Mouse (Mus musculus) liver, adult 2 months (tissue): ENCODE data around the gene Rplp2. TPM values are rescaled to one million over a fixed set of nuclear protein-coding genes. Genes with fewer than 3 reads are reported as not detected.

Source experiments
- DNase-seq: peaks from one replicate; pipeline ENCODE4 v3.0.0-alpha.2; 2011; ENCODE audit warnings: low read depth, low spot score; ENCODE audit errors: extremely low read depth
- H3K27ac ChIP-seq: fragments of 200-500 bp; replicated peaks from 2 replicates; pipeline ENCODE4 v1.5.1; 2012; ENCODE audit warnings: low read depth, mild to moderate bottlenecking, control low read depth, inconsistent platforms, low read length; ENCODE audit not compliant: insufficient read depth
- H3K27me3 ChIP-seq: fragments of 200-500 bp; 2 replicates; pipeline ENCODE4 v1.6.1; 2012; ENCODE audit warnings: mild to moderate bottlenecking, moderate library complexity, low read length, inconsistent platforms; ENCODE audit not compliant: control insufficient read depth, insufficient read depth
- H3K36me3 ChIP-seq: fragments of 200-500 bp; 2 replicates; pipeline ENCODE4 v1.6.1; 2012; ENCODE audit warnings: low read length, inconsistent platforms; ENCODE audit not compliant: control insufficient read depth, insufficient read depth
- H3K4me1 ChIP-seq: fragments of 200-500 bp; 2 replicates; pipeline ENCODE4 v1.6.1; 2011; ENCODE audit warnings: low read length; ENCODE audit not compliant: control insufficient read depth, insufficient read depth
- H3K4me3 ChIP-seq: fragments of 200-500 bp; 2 replicates; pipeline ENCODE4 v1.5.1; 2011; ENCODE audit warnings: low read depth, mild to moderate bottlenecking, control low read depth, low read length, moderate library complexity; ENCODE audit not compliant: insufficient read depth
- H3K79me2 ChIP-seq: fragments of 200-500 bp; 2 replicates; pipeline ENCODE4 v1.6.1; 2012; ENCODE audit warnings: inconsistent platforms, mild to moderate bottlenecking, low read length, moderate library complexity; ENCODE audit not compliant: control insufficient read depth, insufficient read depth
- H3K9ac ChIP-seq: fragments of 200-500 bp; 2 replicates; pipeline ENCODE4 v1.6.1; 2012; ENCODE audit warnings: low read depth, mild to moderate bottlenecking, control low read depth, inconsistent platforms, low read length
- CTCF ChIP-seq: fragments of 200-500 bp; IDR thresholded peaks from 2 replicates; pipeline ENCODE4 v1.5.1; 2011; ENCODE audit warnings: low read depth, low read length, control low read depth
- POLR2A ChIP-seq: fragments of 200-500 bp; IDR thresholded peaks from 2 replicates; pipeline ENCODE4 v1.6.1; 2011; ENCODE audit warnings: low read length, control low read depth; ENCODE audit not compliant: insufficient read depth; ENCODE audit errors: extremely low read depth
- WGBS: fragments of 180-500 bp; shearing (Covaris S2); methylation state at CpG from one replicate; pipeline ENCODE4 v1.1.7; 2018; 5-methylcytosine and 5-hydroxymethylcytosine counted together
- polyA plus RNA-seq: library from polyadenylated mRNA; depleted of rRNA; stranded (reverse); fragments of >200 nt; gene quantifications from 2 replicates; pipeline ENCODE4 v1.2.3, GENCODE M21; 2012
- total RNA-seq: library from RNA; depleted of rRNA; stranded (reverse); fragments of >200 nt; gene quantifications from 2 replicates; pipeline ENCODE4 v1.2.3, GENCODE M21; 2014

Gene Rplp2
- total and polyA plus RNA-seq, 2 experiments: 255 to 286 TPM

GRCm38 (mm10) chr7:141453636-141454035, 6.5 kb downstream of the Rplp2 start:
- H3K27me3 ChIP-seq: no peaks in the 10 kb centered on the region
- H3K4me1 ChIP-seq: peaks cover 19% of the 10 kb centered on the region; the same call in 1 of the 2 replicates
- no peak overlapping the region for H3K9ac ChIP-seq
- 77% methylated on average over 2 of the region's 2 CpGs for WGBS
- DNase-seq: no peak
- no peak overlapping the region for H3K27ac ChIP-seq
- peaks cover 24% of the 10 kb centered on the region; the same call in 1 of the 2 replicates for H3K36me3 ChIP-seq
- peaks cover 8% of the 10 kb centered on the region; the same call in 1 of the 2 replicates for H3K79me2 ChIP-seq
- no peak for TF ChIP-seq POLR2A
- TF ChIP-seq CTCF: no peak
- no peak overlapping the region for H3K4me3 ChIP-seq

GRCm38 (mm10) chr7:141454967-141455551, 7.9 kb downstream of the Rplp2 start, which contains the start of gene Pnpla2:
Gene Pnpla2 (plus strand): TSS chr7:141455198.
- peak; percentile 99 for TF ChIP-seq POLR2A
- no peak for TF ChIP-seq CTCF
- Histone ChIP-seq H3K27ac (peak within 1 kb of the TSS; percentile 93), H3K9ac (peak within 1 kb of the TSS; percentile 98), H3K4me1 (peaks cover 18% of the 10 kb centered on the region; the same call in 1 of the 2 replicates), H3K4me3 (peak within 1 kb of the TSS; percentile 91), H3K36me3 (peaks cover 29% of the 10 kb centered on the region; the same call in 1 of the 2 replicates), H3K27me3 (no peaks in the 10 kb centered on the region), H3K79me2 (peaks cover 8% of the 10 kb centered on the region; the same call in 1 of the 2 replicates)
- WGBS: under 1% methylated on average over 45 of the region's 45 CpGs
- DNase-seq: peak; percentile 74

GRCm38 (mm10) chr7:141455610-141456314, 8.6 kb downstream of the Rplp2 start:
- H3K27ac ChIP-seq: peak overlapping the region; percentile 93
- H3K4me1 ChIP-seq: peaks cover 18% of the 10 kb centered on the region; the same call in 1 of the 2 replicates
- 0% methylated on average over 23 of the region's 23 CpGs for WGBS
- TF ChIP-seq POLR2A (peak; percentile 66), CTCF (no peak)
- H3K36me3 ChIP-seq: peaks cover 26% of the 10 kb centered on the region; the same call in 1 of the 2 replicates
- peak; percentile 92 for DNase-seq
- H3K79me2 ChIP-seq: peaks cover 8% of the 10 kb centered on the region; the same call in 1 of the 2 replicates
- peak overlapping the region; percentile 98 for H3K9ac ChIP-seq
- H3K27me3 ChIP-seq: no peaks in the 10 kb centered on the region
- peak overlapping the region; percentile 91 for H3K4me3 ChIP-seq

GRCm38 (mm10) chr7:141456739-141457138, 9.6 kb downstream of the Rplp2 start:
- peak overlapping the region; percentile 91; the same call in 1 of the 2 replicates for H3K4me3 ChIP-seq
- peak overlapping the region; percentile 93 for H3K27ac ChIP-seq
- DNase-seq: peak; percentile 62
- peaks cover 8% of the 10 kb centered on the region; the same call in 1 of the 2 replicates for H3K79me2 ChIP-seq
- WGBS: 22% methylated on average over 6 of the region's 6 CpGs
- peak overlapping the region; percentile 98; the same call in 1 of the 2 replicates for H3K9ac ChIP-seq
- peaks cover 18% of the 10 kb centered on the region; the same call in 1 of the 2 replicates for H3K4me1 ChIP-seq
- no peak for TF ChIP-seq CTCF
- no peak for TF ChIP-seq POLR2A
- H3K27me3 ChIP-seq: no peaks in the 10 kb centered on the region
- peaks cover 20% of the 10 kb centered on the region; the same call in 1 of the 2 replicates for H3K36me3 ChIP-seq

GRCm38 (mm10) chr7:141457236-141457635, 10.1 kb downstream of the Rplp2 start:
- Histone ChIP-seq H3K4me1 (peaks cover 19% of the 10 kb centered on the region; the same call in 1 of the 2 replicates), H3K27ac (no peak overlapping the region), H3K9ac (no peak overlapping the region), H3K4me3 (no peak overlapping the region), H3K79me2 (peaks cover 8% of the 10 kb centered on the region; the same call in 1 of the 2 replicates), H3K36me3 (peaks cover 19% of the 10 kb centered on the region; the same call in 1 of the 2 replicates), H3K27me3 (no peaks in the 10 kb centered on the region)
- TF ChIP-seq CTCF (no peak), POLR2A (no peak)
- 90% methylated on average over 14 of the region's 14 CpGs for WGBS
- DNase-seq: no peak
